Mouse (Mus musculus): Measurements from ENCODE around the gene Plekhh2.

The Plekhh2 gene

GRCm38 (mm10) chr17:84511682-84512515, at the start of gene Plekhh2:
TSS of gene Plekhh2 (plus strand) at chr17:84511895.
- DNase-seq (ENCODE audit: low spot score): peak; percentile 46

DNA sequence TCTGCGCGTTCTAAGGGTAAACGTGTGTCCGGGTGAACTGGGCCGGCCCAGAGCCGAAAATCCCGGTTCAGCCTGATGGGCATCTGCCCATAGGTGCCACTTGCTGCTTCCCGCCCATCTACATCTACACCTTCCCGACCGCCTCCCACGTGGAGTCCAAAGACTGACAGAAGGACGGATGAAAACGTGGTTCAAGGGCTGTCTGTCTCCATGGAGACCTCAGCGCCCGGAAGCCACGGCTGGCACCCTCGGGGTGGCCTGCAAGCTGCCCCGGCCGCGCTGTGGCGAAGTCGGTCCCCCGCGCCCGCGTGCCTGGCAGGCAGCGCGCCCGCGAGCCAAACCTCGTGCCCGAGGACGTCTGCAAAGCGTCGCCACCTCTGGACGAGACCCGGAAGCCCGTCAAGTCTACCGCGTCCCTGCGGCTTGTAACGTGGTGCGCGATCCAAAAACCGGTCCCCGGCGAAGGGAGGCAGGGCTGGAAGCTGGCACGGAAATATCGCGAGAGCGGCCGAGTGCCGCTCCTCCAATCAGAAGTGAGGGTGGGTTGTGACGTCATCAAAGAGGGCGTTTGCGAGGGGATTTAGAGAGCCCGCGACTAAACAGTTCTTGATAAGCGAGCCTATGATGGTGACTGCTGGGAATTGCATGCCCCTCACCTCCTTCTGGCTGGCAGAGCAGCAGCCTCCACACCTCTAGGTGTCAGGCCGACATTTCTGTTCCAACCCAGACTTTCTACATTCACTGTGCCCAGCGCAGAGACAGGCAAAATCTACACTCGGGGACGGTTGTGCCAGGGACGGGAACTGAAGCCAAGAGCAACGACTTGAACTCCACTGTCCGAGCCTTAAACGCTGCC, 45.7 kb upstream of the Plekhh2 start, which contains the start of gene Thada:
Gene Thada, minus strand, starts transcription at position 453 of the 856 bp plus-strand sequence.
- DNase-seq (ENCODE audit: low spot score): peak; percentile 94

GRCm38 (mm10) chr17:84474312-84474711, 37.4 kb upstream of the Plekhh2 start:
- no peak for DNase-seq (ENCODE audit: low spot score)

DNA sequence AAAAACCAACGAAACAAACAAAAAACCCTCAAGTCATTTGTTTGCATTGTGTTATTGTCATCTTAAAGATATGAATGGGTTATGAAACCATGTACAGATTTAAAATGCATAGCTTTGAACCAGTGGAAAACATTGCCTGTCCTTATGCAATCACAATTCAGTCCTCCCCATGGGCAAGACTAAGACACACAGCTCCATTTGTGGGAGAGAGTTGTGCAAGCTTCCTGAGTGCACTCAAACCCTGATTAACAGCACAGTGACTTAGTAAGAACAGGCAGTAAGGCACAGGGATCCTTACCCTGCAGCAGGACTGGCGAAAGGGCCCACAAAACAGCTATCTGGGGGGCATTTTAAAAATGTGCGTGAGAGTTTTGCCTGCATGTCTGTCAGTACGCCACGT, 34.5 kb upstream of the Plekhh2 start:
- DNase-seq (ENCODE audit: low spot score): no peak

- no peak for DNase-seq (ENCODE audit: low spot score)
These were observed 33.4 kb upstream of the Plekhh2 start for GRCm38 (mm10) chr17:84478276-84478675.

- DNase-seq (ENCODE audit: low spot score): no peak
These were observed 31.0 kb upstream of the Plekhh2 start for GRCm38 (mm10) chr17:84480464-84481355.

DNA sequence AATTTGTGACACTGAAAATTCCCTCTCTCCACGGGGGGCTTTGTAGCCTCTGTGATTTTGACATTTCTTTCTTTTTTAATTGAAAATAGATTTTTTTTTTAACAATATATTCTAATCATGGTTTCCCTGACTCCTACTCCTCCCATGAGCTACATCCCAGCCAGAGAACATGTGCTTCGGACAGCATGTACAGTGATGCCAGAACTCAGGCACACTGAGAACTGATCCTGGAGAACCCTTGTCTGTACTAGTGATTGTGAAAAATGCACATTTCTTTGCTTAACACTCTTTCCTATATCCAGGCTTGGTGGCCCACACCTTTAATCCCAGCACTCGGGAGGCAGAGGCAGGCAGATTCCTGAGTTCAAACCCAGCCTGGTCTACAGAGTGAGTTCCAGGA, 28.9 kb upstream of the Plekhh2 start:
- DNase-seq (ENCODE audit: low spot score): no peak

GRCm38 (mm10) chr17:84483673-84484320, 27.9 kb upstream of the Plekhh2 start:
- DNase-seq (ENCODE audit: low spot score): no peak

- no peak for DNase-seq (ENCODE audit: low spot score)
These were observed 24.3 kb upstream of the Plekhh2 start for GRCm38 (mm10) chr17:84487415-84487814.

- no peak for DNase-seq (ENCODE audit: low spot score)
These were observed 19.3 kb upstream of the Plekhh2 start for GRCm38 (mm10) chr17:84492255-84492880.

- DNase-seq (ENCODE audit: low spot score): no peak
These were observed 14.7 kb upstream of the Plekhh2 start for GRCm38 (mm10) chr17:84497026-84497425.

DNA sequence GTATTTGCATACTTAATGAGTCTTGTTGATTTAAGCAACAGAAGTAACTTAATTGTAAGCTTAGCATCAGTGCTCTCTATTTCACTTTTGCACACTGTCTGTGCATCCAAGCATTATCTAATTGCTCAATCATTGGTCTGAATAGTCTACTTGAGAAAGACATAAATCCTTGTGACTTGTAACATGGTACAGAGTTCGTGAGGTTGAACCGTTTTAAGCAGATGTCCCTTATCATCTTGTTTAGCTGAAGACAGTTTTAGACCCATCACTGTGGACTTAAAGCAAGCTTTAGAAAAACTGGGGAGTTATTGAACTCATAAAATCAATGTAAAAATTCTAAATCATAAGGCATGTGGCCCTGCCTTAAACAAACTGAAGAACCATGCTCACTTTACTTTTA, 14.1 kb upstream of the Plekhh2 start:
- no peak for DNase-seq (ENCODE audit: low spot score)

- no peak for DNase-seq (ENCODE audit: low spot score)
These were observed 13.6 kb upstream of the Plekhh2 start for GRCm38 (mm10) chr17:84497972-84498604.

GRCm38 (mm10) chr17:84498639-84499038, 13.1 kb upstream of the Plekhh2 start:
- no peak for DNase-seq (ENCODE audit: low spot score)

DNA sequence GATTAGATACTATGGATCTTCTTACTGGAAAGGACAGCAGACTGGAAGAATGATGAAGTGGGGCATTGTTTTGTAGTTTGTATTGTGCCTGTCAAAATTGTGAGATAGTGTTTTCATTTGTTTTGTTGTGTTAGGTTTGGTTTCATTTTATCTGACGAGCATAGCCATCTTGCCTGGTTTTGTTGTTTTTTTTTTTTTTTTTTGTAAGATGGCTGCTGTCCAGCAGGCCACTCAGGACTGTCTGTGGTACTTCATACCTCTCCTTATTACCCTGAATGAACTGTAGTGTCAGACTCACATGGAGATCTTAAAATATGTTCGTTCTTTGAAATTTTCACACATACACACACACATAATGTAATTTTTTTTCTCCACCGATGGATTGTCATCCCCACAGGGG, 9.4 kb upstream of the Plekhh2 start:
- DNase-seq (ENCODE audit: low spot score): no peak

GRCm38 (mm10) chr17:84505922-84506321, 5.8 kb upstream of the Plekhh2 start:
- no peak for DNase-seq (ENCODE audit: low spot score)

GRCm38 (mm10) chr17:84508736-84509135, 3.0 kb upstream of the Plekhh2 start:
- DNase-seq (ENCODE audit: low spot score): no peak

- no peak for DNase-seq (ENCODE audit: low spot score)
These were observed 2.5 kb upstream of the Plekhh2 start for GRCm38 (mm10) chr17:84509176-84509575.

DNA sequence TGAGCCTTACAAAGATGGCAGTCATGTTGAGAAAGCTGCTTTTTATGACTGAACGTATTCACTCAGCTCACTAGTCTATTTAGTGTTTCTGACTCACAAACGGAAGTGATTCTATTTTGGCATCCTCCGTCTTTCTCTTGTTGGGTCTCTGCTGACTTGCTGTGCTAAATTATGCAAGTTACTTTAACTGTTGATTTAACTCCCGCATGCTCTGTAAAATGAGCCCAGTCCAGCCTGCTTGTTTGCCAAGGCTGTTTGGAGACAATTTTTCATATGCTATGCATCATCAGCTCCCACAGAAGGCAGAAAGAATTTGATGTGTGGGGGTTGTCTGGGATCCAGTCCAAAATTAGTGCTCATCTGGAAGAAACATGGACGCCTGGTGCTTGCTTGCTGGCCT, 1.3 kb upstream of the Plekhh2 start:
- no peak for DNase-seq (ENCODE audit: low spot score)

GRCm38 (mm10) chr17:84510961-84511639, 595 bp upstream of the Plekhh2 start:
- DNase-seq (ENCODE audit: low spot score): no peak
